Mouse (Mus musculus): ENCODE results near the gene Akap13.

Gene Akap13

DNA sequence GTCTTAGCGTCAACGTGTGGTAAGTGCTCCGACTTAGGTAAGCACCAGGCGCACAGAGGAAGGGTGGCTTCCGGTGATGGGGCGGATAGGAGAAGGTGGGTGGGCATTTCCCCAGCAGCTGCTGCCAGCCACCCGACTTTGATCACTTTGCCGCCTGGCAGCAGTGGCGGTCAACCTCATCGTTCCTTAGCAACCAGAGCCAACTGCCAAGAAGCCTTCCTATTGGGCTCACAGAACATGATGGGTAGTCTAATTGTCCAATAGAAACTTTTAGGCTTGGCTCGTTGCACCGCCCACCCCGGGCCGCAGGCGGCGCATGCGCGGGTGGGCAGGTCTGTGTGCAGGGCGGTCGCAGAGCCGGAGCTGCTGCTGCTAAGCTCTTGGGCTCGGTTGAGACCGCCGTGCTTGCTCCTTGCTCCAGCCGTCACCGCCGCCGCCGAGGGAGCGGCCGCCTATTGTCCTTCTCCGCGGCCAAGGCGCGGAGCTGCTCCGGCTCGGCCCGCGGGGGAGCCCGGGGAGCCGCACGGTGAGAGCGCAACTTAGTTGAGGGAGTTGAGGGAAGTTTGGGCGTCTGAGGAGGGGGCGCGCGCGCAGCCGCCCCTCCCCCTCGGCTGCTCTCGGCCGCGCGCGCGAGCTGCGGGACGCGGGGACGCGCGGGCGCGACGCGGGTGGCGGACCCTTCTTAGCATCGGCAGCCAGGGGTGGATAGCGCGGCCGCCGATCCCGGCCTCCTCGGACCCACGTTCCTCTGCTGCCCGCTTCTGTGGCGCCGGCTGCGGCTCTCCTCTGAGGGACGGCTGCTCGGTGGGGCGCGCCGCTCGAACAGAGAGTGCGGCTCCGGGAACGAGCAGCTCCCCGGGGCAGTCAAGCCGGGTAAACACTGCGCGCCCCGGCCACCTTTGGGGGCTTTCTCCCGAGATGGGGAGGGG lies at the start of gene Akap13:
Akap13 (plus strand) TSS at position 312 of the 929 bp plus-strand sequence.
- peak; percentile 55 for DNase-seq (ENCODE audit: low read depth, low spot score)

DNA sequence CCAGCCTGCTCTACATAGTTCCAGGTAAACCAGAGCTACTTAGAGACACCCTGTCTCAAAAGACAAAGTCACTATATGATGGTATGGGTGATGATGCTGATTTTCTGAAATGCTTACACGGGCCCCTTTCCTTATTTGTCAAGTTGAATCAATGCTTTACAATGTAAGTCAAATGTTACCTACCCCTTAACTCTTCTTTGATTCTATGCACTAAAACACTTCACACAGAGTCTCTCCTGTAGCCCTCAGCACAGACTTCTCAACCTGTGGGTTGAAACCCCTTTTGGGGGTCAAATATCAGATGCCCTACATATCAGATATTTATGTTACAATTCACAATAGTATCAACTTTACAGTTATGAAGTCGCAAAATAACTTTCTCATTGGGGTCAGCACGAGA lies 44.7 kb upstream of the Akap13 start:
- no peak for DNase-seq (ENCODE audit: low read depth, low spot score)

DNA sequence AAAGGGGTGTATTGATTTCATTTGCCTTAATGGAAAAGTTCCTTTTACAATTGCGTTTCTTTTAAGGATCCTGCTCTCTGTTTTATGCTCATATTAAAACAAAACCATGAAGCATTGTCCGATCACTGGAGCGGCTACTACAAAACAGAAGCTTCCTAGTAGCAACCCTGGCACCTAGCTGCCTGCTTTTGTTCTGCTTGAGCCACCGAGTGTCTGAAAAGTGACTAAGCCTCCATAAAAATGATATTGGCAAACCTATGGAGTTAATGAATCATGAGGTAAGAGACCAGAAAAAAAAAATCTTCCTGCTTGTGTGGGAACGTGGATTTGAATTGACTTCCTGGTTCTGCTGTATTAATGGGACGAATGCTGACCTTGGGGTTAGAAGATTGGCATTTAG lies 44.1 kb upstream of the Akap13 start:
- no peak for DNase-seq (ENCODE audit: low read depth, low spot score)

DNA sequence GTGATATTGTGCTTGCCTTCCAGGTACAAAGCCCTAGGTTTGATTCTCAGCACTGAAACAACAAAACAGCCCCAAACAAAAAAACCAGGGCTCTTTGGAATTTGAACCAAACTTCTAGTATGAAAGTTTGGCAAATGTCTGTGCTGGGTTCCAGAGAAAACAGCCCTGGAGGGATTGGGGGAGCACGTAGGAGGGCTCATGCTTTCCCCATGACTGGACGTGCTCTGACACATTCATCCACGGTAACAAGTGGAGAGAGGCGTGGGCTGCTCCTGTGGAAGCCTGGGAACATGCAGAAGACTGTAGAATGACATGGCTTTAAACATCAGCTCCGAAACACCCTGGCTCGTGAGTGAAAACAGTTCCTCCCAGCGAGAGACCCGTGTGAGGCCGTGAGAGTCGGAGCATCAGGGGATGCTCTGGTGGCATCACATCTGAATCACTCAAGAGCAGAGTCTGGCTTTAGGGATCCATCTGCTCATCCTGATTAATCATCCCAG lies 43.3 kb upstream of the Akap13 start:
- no peak for DNase-seq (ENCODE audit: low read depth, low spot score)

DNA sequence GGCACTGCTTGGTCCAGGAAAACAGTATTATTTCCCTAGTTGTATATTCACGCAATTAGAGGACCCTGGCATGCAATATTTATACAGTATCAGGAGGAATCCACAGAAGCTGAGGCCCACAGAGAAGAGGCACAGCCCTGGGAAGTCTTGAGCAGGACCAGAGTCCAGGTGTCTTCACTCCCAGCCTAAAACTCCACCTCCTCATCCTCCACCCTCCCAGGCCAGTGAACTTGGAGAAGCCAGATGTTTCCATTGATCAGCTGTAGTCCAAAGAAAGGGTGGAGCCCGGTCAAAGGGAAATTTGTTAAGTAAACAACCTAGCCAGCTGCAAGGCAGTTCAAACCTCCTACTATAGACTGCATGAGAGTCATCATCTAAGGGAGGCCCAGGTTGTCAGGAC lies 42.8 kb upstream of the Akap13 start:
- no peak for DNase-seq (ENCODE audit: low read depth, low spot score)

DNA sequence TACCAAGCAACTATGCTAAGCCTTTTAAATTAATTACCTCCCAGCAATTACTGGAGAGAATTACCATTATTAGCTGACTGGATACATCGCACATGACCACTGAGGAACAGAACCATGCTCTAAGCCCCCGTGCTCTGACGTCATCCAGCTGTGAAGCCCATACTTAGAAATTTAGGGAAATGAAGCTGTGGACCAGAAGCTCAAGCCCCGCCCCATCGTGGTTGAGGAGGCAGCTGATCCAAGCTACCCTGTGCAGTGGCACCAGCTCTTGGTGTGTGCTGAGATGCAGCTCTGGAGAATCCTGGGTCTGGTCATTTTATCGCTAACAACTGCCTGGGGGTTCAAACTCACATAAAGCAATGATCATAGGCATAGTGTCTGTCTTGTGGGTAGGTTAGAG lies 41.4 kb upstream of the Akap13 start:
- DNase-seq (ENCODE audit: low read depth, low spot score), result no peak

DNA sequence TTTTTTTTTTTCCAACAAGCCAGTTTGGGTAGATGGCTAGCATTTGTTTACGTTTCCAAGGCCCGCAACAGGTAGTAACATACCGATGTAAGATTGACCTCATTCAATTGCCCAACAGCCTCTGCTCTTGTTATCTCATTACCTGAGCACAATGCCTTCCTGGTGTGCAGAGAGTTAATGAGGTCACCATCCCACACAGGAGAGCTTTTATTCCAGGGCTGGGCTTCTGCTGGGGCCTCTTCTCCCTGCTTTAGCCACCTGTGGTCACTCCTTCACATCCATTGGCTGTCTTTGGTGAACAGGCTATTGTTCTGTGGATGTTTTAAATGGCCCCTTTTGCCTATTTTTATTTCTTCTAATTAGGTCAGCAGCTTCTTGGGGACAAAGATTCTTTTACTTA lies 41.0 kb upstream of the Akap13 start:
- no peak for DNase-seq (ENCODE audit: low read depth, low spot score)

DNA sequence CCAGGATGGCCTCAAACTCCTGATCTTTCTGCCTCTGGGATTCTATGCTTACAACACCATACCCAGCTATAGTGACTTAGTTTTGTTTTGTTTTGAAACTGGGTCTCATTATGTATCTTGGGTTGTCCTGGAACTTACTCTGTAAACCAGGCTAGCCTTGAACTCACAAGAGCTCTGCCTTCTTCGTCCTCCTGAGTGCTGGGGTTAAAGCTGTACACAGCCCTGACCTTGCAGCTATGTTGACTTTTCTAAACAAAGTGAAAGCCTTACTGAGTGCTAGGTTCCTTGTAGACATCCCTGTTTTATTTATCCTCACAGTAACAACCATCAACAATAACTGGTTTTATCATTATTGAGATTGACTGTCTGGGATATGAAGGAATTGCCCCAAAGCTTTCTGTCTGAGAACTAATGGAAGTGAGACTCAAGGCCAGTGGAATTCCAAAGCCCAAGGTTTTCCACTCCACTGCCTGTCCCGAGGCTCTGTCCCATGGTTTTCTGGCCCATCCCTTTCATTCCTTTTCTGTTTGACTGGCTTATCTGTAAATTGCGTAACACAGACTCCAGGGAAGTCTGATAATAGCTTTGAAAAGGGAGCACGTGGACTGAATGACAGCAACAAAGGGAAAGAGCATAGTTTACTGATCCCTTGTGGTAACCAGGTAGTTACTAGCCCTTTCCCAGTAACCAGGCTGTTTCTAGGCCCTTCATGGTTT lies 40.0 kb upstream of the Akap13 start:
- no peak for DNase-seq (ENCODE audit: low read depth, low spot score)

DNA sequence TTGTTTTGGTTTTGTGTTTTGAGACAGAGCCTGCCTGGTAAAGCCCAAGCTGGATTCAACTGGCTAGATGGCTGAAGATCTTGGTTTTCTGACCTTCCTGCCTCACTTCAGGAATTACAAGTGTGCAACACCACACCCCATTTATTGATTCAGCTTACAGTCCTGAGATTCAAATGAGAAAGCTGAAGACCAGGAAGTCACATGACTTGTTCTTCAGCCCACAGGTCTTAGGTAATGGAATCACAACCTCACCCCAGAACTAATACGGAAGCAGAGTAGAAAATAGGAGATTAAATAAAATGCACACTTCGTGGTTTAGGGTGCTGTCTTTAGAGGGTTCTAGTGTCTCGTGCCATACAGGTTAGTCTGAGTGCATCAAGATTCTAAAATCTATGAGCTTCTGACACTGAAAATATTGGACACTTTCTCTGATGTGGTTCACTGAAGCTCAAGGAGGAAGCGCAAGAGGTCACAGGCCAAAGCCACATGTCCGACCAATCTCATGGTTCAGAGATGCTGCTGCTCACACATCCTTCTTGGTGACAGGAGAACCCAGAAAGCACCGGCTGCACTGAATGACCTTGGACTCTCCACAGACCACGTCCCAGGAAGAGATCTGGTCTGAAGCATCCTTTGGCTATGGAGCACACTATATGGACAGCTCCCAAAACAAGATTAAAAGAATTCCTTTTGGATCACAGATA lies 39.3 kb upstream of the Akap13 start:
- no peak for DNase-seq (ENCODE audit: low read depth, low spot score)

DNA sequence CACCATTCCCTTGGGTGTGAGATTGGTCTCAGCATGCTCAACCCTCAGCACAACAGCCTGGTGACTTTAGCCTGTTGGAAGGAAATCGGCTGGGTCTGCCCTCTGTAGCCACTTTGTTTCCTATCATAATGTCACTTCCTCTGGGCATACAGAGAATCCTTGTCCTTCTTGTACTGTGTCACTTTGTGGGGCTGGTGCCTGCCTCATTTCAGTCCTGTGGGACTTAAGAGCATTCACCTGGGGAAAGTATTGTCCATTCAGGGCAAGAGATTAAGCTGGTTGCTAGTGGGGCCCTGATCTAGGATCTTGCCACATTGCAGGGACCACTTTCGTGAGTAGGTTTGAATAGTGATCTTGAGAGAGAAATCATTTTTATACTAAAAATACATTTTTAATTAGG lies 34.4 kb upstream of the Akap13 start:
- no peak for DNase-seq (ENCODE audit: low read depth, low spot score)

DNA sequence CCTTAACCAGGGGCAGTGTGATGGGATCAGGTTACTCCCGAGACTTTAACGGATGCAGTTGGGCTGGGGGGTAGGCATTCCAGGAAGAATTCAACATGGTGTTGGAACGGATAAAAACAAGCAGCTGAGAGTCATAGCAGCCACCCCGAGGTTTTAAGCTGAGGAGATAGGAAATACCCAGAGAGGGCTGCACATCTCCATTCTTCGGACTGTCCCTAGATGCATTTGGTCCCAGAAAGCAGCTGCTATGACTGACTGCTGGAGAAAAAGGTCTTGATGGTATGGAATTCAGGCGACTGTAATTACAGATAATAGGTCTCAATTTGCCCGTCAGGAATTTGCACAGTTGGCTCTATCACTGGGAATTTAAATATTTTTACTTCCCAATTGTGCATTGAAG lies 31.2 kb upstream of the Akap13 start:
- DNase-seq (ENCODE audit: low read depth, low spot score), result no peak

DNA sequence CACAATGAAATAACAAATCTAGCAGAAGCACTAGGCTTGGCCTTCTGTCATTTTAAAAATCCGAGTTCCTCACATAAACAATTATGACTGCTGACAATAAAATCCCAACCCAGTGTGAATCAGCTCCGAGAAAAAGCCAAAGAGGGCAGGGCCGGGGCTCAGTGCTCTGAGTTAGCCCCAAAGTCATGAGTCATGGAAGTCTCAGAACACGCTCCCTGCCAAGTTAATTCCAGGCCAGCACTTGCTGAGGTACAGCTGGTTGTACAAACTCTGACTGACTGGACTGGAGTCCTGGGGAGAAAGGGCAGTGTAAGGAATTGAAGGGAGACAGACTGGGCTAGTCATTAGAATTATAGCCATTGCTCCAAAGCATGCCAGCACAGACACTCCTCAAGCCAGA lies 28.0 kb upstream of the Akap13 start:
- no peak for DNase-seq (ENCODE audit: low read depth, low spot score)

DNA sequence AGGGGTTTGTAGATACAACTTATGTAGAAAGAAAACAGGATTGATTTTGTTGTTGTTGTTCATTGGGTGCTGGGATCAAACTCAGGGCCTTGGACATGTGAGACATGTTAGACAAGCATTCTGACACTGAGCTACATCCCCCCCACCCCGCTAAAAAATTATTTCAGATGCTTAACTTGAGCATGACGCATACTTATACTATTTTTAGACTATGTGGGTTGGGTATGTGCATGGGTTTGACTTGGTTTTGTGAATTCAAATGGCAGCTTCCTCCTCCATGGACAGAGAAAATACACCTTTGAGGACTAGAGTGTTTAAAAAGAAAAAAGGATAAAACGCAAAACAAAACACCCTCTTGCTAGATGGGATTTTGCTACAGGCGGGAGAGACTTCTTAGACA lies 26.4 kb upstream of the Akap13 start:
- no peak for DNase-seq (ENCODE audit: low read depth, low spot score)

DNA sequence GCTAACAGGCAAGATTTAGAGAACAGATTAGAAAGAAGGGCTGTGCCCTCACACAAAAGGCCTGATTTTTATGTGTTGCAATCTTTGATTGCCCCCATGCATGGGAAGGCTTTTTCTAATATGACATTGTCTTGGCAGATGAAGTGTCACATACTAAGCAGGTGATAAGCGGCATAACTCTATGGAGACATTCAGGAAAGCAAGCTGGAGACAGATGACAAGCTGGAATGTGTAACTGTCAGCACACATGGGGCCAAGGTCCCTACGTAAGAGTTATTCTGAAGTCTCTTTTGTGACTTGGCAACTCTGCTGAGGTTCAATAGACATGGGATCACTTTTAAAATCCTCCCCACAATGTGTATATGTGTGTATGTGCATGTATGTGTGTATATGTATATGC lies 24.8 kb upstream of the Akap13 start:
- no peak for DNase-seq (ENCODE audit: low read depth, low spot score)

DNA sequence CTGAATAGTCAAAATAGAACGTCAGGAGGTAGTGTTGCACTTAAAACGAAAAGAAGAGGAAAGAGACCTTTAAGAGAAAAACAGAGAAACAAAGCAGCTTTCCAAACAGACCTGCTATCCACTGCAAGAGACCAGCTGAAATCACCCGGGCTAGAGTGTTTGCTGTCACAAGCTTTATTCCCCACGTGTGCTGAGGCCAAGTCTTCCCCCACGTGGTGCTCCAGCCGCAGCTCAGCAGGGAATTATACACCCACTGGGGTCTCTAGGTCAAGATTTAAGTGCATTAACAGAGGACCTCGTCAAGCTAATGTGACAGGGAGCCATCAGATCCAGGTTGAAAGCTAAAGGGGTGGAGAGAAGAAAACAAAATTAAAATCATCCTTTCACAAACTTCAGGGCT lies 24.3 kb upstream of the Akap13 start:
- DNase-seq (ENCODE audit: low read depth, low spot score), result no peak

DNA sequence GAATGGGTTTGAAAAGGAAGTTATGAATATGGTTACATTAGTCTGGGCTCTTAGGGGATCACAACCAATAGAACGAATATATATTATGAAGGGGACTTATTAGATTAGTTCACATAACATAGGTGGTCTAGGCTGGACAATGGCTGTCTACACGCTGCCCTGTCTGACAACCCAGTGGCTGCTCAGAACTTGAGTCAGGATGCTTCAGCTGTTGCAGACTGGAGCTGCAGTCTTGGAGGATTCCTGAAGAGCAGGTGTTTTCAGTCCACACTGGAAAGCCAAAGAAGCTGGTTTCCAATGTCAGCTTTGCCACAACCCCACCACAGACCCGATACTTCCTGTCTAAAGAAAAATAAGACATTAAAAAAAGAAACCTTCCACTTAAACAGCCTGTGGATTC lies 23.3 kb upstream of the Akap13 start:
- DNase-seq (ENCODE audit: low read depth, low spot score), result no peak

DNA sequence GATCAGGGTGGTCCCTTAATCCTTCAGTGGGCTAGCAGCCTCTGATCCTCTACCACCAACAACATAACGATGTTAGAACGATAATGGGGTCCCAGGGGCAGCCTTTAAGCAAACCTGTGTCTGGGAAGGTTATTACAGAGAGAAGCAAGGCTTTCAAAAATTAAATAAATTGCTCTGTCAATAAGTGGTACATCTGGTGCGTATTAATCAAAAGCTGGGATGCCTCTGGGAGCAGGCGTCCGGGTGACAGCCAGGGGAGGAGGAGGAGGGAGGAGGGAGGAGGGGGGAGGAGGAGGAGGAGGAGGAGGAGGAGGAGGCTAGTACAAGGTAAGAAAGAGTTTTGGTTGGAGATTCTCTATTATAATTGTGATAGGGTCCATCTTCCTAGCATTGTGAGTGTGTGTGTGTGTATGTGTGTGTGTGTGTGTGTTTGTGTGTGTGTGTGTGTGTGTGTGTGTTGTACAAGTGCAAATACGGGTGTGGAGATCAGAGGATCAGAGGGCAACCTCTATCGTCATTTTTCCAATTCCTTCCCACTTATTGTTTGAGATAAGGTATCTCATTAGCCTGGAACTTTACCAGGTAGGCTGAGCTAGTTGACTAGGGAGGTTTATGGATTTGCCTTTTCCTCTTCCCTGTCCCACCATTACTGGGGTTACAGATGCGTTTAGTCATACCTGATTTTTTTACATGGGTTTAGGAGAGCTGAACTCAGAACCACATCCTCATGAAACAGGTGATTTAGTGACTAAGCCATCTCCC lies 18.7 kb upstream of the Akap13 start:
- DNase-seq (ENCODE audit: low read depth, low spot score), result no peak

DNA sequence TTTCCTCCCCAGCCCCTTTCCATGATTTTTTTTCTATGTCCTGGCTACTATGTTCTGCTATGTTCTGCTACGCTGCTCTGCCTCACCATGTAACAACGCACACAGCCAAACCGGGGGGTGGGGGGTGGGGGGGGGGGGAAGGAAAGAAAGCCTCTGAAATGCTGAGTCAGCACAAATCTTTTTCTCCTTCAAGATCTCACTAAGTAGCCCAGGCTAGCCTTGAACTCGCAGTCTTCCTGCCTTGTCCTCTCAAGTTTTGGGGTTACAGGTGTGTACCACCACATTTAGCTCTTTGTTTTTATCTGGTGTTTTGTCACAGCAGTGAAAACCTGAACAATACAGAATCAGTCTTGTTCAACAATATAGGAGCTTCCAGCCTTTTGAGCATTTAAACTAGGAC lies 15.8 kb upstream of the Akap13 start:
- no peak for DNase-seq (ENCODE audit: low read depth, low spot score)

DNA sequence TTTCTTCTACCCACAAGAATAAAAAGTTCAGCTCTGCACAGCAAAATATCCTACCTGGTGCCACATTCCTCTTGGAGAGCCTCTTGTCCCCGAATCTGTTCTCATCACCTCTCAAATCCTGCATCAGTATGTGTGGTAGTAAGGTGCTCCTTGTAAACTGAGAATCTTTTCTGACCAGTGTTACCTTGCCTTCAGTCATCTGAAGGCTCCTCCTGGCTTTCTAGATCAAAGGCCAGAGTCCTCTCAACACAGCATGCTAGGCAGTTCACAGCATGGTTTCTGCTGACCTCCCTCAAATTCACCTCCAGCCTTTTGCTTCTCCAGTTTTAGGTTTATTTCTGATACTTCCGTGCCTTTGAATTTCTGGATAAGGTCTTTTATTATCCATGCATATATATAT lies 15.1 kb upstream of the Akap13 start:
- no peak for DNase-seq (ENCODE audit: low read depth, low spot score)

DNA sequence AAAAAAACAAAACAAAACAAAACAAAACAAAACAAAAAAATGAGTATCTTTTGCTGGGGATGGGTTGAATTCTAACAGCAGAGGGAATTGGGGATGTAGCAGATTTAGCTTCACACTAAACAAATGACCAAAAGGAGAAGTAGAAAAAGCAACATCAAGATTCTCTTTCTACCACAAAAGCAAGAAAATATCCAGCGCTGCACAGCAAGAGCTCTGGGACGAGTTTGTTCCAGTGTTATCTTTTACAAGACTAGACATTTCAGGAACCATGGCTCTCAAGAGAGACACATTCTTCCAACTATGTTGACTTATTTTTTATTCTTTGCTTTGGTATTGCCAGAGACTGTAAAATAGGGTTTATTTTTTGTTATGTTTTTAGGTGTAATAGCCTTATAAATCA lies 13.4 kb upstream of the Akap13 start:
- DNase-seq (ENCODE audit: low read depth, low spot score), result no peak

DNA sequence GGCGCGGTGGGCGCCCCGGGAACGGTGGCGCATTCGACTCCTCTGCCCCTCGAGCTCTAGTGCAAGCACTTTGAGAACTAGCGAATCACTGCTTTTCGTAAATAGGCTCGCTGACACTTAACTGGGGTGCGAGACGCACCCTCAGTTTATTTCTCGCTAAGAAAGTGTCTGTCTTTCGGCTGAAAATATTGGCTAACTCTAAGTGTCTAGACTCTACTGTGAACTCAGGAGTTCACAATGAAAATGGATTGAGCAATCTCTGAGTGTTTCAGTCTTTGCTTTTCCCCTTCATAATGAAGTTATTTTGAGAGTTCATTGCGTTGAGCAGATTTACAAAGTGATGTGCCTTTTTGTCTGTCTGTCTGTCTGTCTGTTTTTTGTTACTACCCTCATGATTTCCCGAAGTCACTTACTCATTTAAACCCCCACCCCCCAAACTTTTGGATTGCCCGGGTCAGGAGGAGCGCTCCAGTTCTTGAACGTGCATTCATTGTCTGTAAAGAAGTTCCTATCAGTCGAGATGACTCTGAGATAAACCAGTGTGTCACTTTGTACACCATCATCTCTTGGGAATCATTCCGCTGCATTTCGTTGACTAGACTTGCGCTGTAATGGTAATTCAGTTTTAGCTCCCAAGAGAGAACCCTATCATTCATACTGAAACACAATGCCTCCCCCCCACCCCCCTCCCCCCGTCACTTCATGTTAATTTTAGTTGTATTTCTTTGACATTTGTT lies 986 bp downstream of the Akap13 start:
- DNase-seq (ENCODE audit: low read depth, low spot score), result no peak
